Mouse (Mus musculus) liver, embryonic 13.5 days (tissue): ENCODE measurements around the gene Pacrg. TPM values are rescaled to one million over a fixed set of nuclear protein-coding genes. Genes with fewer than 3 reads are reported as not detected.

ENCODE experiments used
- ATAC-seq: fragments of 200-750 bp; cut with Nextera tagmentation; 2 replicates; pipeline ENCODE4 v1.8.0; 2017; ENCODE audit warnings: low read depth, mild to moderate bottlenecking, moderate number of reproducible peaks, moderate library complexity
- DNase-seq: peaks from one replicate; pipeline ENCODE4 v3.0.0; 2022
- H3K27ac ChIP-seq: fragments of 300-500 bp; sonication (generic); 2 replicates; pipeline ENCODE4 v1.5.1; 2015; ENCODE audit warnings: moderate library complexity, mild to moderate bottlenecking, inconsistent platforms
- H3K27me3 ChIP-seq: fragments of 300-500 bp; sonication (generic); 2 replicates; pipeline ENCODE4 v1.6.1; 2015; ENCODE audit warnings: mild to moderate bottlenecking, inconsistent platforms
- H3K36me3 ChIP-seq: fragments of 300-500 bp; sonication (generic); 2 replicates; pipeline ENCODE4 v1.6.1; 2015; ENCODE audit warnings: mild to moderate bottlenecking, inconsistent platforms
- H3K4me1 ChIP-seq: fragments of 300-500 bp; sonication (generic); replicated peaks from 2 replicates; pipeline ENCODE4 v1.6.1; 2015; ENCODE audit warnings: inconsistent platforms
- H3K4me2 ChIP-seq: fragments of 300-500 bp; sonication (generic); 2 replicates; pipeline ENCODE4 v1.6.1; 2015; ENCODE audit warnings: inconsistent platforms, mild to moderate bottlenecking, moderate library complexity
- H3K4me3 ChIP-seq: fragments of 300-500 bp; sonication (generic); replicated peaks from 2 replicates; pipeline ENCODE4 v1.5.1; 2015; ENCODE audit warnings: mild to moderate bottlenecking, inconsistent platforms
- H3K9ac ChIP-seq: fragments of 300-500 bp; sonication (generic); 2 replicates; pipeline ENCODE4 v1.6.1; 2015; ENCODE audit warnings: mild to moderate bottlenecking, inconsistent platforms
- H3K9me3 ChIP-seq: fragments of 300-500 bp; sonication (generic); replicated peaks from 2 replicates; pipeline ENCODE4 v1.6.1; 2016; ENCODE audit warnings: inconsistent platforms
- WGBS: fragments of 180-500 bp; shearing (Covaris S2); methylation state at CpG from one replicate; pipeline ENCODE4 v1.1.7; 2015; ENCODE audit not compliant: insufficient replicate concordance; 5-methylcytosine and 5-hydroxymethylcytosine counted together
- polyA plus RNA-seq: library from polyadenylated mRNA; unstranded; fragments of >200 nt; fragmentation: Nextera tagmentation; extraction: Ambion mirVana; gene quantifications from 2 replicates; pipeline ENCODE4 v1.2.1, GENCODE M21; 2015

Gene Pacrg
- polyA plus RNA-seq, 1 experiment from 2014 or later, result 0.07 TPM

DNA sequence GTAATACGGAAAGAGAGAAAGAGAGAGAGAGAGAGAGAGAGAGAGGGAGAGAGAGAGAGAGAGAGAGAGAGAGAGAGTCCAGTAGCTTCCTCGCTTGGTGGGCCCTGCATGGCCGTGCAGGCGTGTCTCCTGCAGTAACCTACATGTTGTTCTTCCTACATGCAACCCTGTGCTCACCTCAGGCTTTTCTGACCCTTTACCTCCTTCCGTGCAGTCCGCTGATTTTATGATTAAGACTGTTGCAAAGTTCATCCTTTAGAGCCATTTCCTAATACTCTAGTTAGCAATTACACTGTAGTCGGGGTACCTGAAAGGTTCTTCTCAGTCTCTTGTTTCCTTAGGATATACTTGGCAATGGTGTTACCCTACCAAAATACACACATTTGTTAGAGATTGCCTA is 196.5 kb downstream of the Pacrg start:
- no peak for ATAC-seq
- no peaks in the 10 kb centered on the region for H3K27me3 ChIP-seq
- WGBS, result 74% methylated on average over 7 of the region's 7 CpGs

DNA sequence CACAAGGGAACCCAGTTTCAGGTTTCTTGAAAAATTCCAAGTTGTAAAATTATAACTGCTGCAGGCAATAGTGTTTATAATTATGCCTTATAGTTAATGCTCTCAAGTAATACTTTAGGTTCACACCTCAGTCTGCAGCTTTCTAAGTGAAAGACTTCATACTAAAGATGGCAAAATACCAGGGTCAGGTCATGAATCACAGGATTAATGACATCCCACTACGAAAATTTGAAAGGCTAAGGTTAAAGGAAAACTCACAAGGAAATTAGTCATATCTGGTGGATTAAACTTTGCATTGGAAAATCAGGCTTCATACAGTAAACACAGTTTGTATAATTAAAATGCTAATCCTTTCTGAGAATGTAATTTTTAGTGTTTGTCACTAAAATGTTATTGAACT is 200.3 kb downstream of the Pacrg start:
- Histone ChIP-seq H3K4me2 (no peak overlapping the region), H3K9me3 (no peaks in the 10 kb centered on the region)
- WGBS, result 44% methylated on average over 1 of the region's 1 CpGs

More for the DNA sequence above, 196.5 kb downstream of the Pacrg start:
- Histone ChIP-seq H3K9me3 (no peaks in the 10 kb centered on the region), H3K36me3 (no peaks in the 10 kb centered on the region), H3K27ac (no peak overlapping the region), H3K4me3 (no peak overlapping the region), H3K9ac (no peak overlapping the region), H3K4me1 (no peaks in the 10 kb centered on the region), H3K4me2 (no peak overlapping the region)
- DNase-seq, result no peak

DNA sequence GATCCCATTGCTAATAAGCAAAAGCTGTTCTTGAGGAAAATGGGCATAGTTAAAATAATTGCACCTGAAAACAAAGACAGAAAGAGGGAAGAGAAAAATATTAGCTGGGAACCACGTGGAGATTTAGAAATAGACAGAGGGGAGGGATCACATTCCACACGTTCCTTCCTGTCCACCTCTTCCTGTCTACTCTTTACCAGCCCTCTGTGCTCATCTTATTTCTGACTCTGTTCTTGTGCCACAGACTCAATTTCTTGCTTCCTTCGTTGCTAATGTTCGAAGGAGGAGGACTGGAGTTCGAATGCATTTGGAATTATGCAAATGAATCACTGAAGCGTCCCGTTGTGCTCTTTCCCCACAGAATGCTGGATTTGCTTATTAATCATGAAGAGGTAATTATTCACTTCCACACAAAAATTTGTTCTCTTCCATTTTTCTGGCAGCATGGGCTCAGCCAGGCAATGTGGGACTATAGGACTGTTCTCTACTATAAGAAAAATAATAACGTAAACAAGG is 204.1 kb downstream of the Pacrg start:
- 63% methylated on average over 8 of the region's 8 CpGs for WGBS
- no peak overlapping the region for H3K27ac ChIP-seq
- H3K9me3 ChIP-seq, result no peaks in the 10 kb centered on the region
- no peak for DNase-seq
- H3K36me3 ChIP-seq, result no peaks in the 10 kb centered on the region
- H3K4me2 ChIP-seq, result no peak overlapping the region
- H3K4me3 ChIP-seq, result no peak overlapping the region
- ATAC-seq, result no peak
- H3K27me3 ChIP-seq, result no peaks in the 10 kb centered on the region
- no peaks in the 10 kb centered on the region for H3K4me1 ChIP-seq
- H3K9ac ChIP-seq, result no peak overlapping the region

More for the DNA sequence above, 200.3 kb downstream of the Pacrg start:
- ATAC-seq (no peak), DNase-seq (no peak)
- Histone ChIP-seq H3K4me1 (no peaks in the 10 kb centered on the region), H3K4me3 (no peak overlapping the region), H3K36me3 (no peaks in the 10 kb centered on the region), H3K9ac (no peak overlapping the region), H3K27me3 (no peaks in the 10 kb centered on the region), H3K27ac (no peak overlapping the region)

DNA sequence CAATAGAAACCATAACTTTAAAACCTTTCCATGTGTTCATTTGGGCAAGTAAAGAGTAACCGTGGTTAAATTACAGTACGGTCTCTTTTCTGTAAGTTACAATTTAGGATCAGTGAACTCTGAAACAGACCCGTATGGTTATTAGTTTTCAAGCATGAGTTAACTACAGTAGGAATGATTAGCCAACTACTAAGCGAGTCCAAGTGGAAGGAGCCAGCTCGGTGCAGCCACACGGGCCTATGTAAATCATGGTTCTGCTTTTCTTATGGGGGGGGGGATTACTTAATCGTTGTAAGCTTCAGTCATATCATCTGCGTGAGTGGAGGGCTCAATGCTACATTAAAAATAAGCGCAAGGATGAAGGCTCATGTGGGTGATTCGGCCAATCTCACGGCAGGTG is 204.6 kb downstream of the Pacrg start:
- H3K4me2 ChIP-seq, result no peak overlapping the region
- no peaks in the 10 kb centered on the region for H3K36me3 ChIP-seq
- no peak overlapping the region for H3K4me3 ChIP-seq
- DNase-seq (no peak), ATAC-seq (no peak)
- H3K27ac ChIP-seq, result no peak overlapping the region
- no peaks in the 10 kb centered on the region for H3K4me1 ChIP-seq
- no peaks in the 10 kb centered on the region for H3K27me3 ChIP-seq
- H3K9ac ChIP-seq, result no peak overlapping the region
- 79% methylated on average over 11 of the region's 11 CpGs for WGBS
- H3K9me3 ChIP-seq, result no peaks in the 10 kb centered on the region

DNA sequence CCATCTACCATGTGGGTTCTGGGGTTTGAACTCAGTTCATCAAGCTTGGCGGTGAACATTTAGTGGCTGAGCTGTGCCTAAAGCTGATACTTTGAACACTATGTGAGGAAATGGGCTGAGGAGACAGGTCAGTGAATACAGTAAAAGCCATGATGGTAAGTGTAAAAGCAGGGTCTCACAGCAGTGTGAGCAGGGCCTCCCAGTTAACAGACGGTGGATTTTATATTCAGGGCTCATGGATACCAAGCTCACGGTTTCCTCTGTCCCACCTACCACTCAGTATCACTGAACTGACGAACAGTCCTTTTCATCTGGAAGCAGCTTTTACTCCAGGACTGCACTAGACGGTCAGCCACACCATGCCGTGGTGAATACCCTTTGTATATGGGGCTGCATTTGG is 205.1 kb downstream of the Pacrg start:
- no peaks in the 10 kb centered on the region for H3K36me3 ChIP-seq
- H3K9me3 ChIP-seq, result no peaks in the 10 kb centered on the region
- H3K27ac ChIP-seq, result no peak overlapping the region
- 77% methylated on average over 6 of the region's 6 CpGs for WGBS
- H3K4me3 ChIP-seq, result no peak overlapping the region
- ATAC-seq, result no peak
- H3K4me1 ChIP-seq, result no peaks in the 10 kb centered on the region
- H3K9ac ChIP-seq, result no peak overlapping the region
- no peaks in the 10 kb centered on the region for H3K27me3 ChIP-seq
- no peak overlapping the region for H3K4me2 ChIP-seq
- no peak for DNase-seq

DNA sequence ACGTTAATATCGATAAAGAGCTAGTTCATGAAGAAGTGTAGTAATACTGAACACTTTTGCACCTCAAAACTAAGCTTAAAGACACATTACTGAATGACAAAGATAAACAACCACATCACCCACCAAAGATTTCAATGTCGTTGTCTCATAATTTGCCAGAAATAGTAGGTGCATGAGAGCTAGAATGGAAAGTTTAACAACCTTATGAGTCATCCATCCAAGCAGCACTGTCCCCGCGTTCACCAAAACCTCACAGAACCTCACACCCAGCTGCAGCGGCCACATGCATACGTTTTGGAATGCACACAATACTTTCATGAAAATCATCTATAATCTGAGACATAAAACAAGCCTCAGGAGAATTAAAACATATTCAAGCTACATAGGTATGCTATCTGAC is 206.3 kb downstream of the Pacrg start:
- Histone ChIP-seq H3K9ac (no peak overlapping the region), H3K9me3 (no peaks in the 10 kb centered on the region), H3K4me1 (no peaks in the 10 kb centered on the region), H3K36me3 (no peaks in the 10 kb centered on the region), H3K27ac (no peak overlapping the region), H3K4me3 (no peak overlapping the region), H3K4me2 (no peak overlapping the region), H3K27me3 (no peaks in the 10 kb centered on the region)
- ATAC-seq (no peak), DNase-seq (no peak)
- 70% methylated on average over 7 of the region's 7 CpGs for WGBS

DNA sequence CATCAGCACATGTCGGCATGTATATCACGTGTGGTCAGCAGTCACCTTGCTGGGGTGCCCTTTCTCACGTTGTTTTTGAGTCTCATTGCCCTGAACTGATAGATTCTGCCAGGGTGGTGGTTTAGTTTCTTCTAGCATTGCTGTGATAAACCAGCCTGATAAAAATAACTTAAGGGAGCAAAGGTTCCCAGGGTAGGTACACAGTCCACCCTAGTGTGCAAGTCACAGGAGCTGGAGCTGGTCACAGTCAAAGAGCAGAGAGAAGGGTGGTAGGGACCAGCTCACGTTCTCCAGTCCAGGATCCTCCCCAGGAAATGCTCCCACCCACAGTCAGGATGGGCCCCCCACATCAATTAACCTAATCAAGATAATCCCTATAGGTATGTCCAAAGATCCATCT is 211.9 kb downstream of the Pacrg start:
- WGBS, result 48% methylated on average over 4 of the region's 4 CpGs
- ATAC-seq, result no peak

DNA sequence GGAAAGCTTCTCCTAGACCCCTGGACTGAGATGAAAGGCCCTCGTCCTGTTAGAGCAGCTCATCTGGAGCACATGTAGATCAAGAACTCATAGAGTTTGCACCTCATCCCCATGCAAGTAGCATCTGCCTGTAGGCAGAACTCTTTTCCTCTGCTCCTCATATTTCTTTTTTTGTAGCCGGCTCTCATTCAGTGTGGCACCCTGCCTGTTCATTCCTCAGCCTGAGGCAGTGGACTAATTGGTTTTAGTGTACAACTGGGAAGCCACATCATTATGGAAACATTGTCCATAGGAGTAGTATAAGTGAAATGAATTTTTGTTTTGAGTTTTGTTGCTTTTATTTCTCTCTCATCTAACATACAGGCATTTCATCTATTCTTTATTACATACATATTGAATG is 212.6 kb downstream of the Pacrg start:
- Histone ChIP-seq H3K4me1 (no peaks in the 10 kb centered on the region), H3K27me3 (no peaks in the 10 kb centered on the region), H3K4me3 (no peak overlapping the region), H3K9me3 (no peaks in the 10 kb centered on the region), H3K36me3 (no peaks in the 10 kb centered on the region), H3K4me2 (no peak overlapping the region), H3K9ac (no peak overlapping the region), H3K27ac (no peak overlapping the region)
- 50% methylated on average over 2 of the region's 2 CpGs for WGBS
- ATAC-seq (no peak), DNase-seq (no peak)

More for the DNA sequence above, 211.9 kb downstream of the Pacrg start:
- Histone ChIP-seq H3K4me2 (no peak overlapping the region), H3K9ac (no peak overlapping the region), H3K27me3 (no peaks in the 10 kb centered on the region), H3K4me1 (no peaks in the 10 kb centered on the region), H3K9me3 (no peaks in the 10 kb centered on the region), H3K4me3 (no peak overlapping the region), H3K36me3 (no peaks in the 10 kb centered on the region), H3K27ac (no peak overlapping the region)
- no peak for DNase-seq

DNA sequence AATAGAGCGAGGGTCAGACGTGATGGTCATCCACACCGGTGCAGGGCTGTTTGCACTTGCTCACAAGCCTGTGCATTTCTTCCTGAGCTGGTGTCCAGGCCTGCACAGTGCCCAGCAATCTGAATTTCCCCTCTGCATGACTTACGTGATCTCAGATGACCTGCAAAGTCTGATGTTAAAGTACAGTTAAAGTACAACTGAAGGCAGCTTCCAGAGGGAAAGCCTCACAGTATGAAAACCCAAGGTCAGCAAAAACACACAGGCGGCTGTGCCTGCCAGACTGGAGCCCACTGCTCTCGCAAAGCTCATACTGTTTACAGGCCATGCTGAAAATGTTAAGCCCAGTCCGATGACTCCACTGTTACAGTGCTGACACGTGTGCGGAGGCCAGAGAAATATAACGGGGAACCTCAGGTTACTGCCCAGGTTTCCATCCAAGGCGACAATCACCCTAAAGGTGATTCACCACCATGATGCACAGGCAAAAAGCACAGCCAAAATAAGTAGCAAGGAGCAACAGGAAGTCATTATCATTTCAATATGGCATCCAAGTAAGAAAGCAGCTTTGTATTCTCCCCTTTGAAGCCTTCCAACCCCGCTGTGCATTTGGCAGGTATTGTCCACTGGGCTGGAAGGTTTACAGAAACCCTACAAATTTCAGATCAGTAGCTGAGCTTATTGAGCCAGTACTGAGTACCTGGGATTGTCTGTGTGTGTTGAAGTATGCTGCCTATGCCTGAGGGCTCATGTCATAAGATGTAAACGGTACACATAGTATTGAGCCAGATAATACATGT is 213.6 kb downstream of the Pacrg start:
- ATAC-seq (no peak), DNase-seq (no peak)
- 66% methylated on average over 13 of the region's 13 CpGs for WGBS

DNA sequence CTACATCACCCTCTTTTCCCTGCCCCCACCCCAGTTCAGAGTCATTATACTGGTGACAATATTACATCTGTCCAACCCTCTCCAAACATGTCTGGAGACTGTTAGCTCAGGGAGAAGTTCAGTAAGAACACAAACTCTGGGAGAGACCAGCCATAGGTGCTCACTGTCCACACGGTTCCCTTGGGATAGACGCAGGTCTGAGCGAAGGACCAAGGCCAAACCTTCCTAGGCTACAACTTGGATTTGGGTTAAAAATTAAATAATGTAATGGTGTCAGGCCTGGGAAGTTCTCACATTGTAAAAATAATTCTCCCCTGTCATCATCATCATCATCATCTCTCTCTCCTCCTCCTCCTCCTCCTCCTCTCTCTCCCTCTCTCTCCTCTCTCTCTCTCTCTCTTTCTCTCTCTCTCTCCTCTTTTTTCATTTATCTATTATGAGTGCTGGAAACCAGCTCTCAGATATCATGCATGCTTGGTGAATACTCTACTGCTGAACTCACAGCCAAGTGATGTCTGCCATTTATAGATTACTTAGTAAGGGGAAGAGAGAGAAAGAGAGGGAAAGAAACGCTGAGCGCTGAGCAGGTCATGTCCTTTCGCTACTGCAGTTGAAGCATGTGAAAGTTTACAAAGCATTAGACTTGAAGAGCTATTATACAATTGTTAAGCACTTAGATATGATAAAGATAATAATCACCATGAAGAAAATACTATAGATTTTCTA is 215.2 kb downstream of the Pacrg start:
- ATAC-seq, result no peak
- H3K4me3 ChIP-seq, result no peak overlapping the region
- H3K36me3 ChIP-seq, result no peaks in the 10 kb centered on the region
- no peaks in the 10 kb centered on the region for H3K9me3 ChIP-seq
- no peaks in the 10 kb centered on the region for H3K4me1 ChIP-seq
- H3K9ac ChIP-seq, result no peak overlapping the region
- no peak for DNase-seq
- 74% methylated on average over 6 of the region's 6 CpGs for WGBS
- no peak overlapping the region for H3K27ac ChIP-seq
- H3K4me2 ChIP-seq, result no peak overlapping the region
- H3K27me3 ChIP-seq, result no peaks in the 10 kb centered on the region

More for the DNA sequence above, 213.6 kb downstream of the Pacrg start:
- no peak overlapping the region for H3K27ac ChIP-seq
- no peaks in the 10 kb centered on the region for H3K36me3 ChIP-seq
- H3K9me3 ChIP-seq, result no peaks in the 10 kb centered on the region
- no peaks in the 10 kb centered on the region for H3K27me3 ChIP-seq
- H3K4me2 ChIP-seq, result no peak overlapping the region
- H3K9ac ChIP-seq, result no peak overlapping the region
- H3K4me3 ChIP-seq, result no peak overlapping the region
- no peaks in the 10 kb centered on the region for H3K4me1 ChIP-seq

DNA sequence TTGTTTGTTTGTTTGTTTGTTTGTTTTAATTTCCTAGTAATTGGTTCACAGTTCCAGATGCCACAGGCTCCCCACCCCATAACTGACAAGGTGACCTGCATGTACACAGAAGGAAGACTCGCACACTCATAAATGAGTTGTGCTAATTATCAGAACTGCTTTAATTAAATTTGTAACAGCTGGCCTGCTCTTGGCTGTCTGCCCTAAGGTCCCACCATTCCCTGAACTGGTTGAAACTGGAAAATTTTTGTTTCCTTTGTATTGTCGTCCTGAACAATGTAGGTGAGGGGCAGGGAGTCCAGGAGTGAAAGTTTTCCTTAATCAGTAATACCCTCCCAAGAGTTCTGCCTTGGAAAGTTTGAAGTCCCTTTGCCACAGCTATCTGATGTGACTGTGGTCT is 219.5 kb downstream of the Pacrg start:
- ATAC-seq (no peak), DNase-seq (no peak)
- H3K4me2 ChIP-seq, result no peak overlapping the region
- no peaks in the 10 kb centered on the region for H3K9me3 ChIP-seq
- H3K27ac ChIP-seq, result no peak overlapping the region
- WGBS, result 48% methylated on average over 2 of the region's 2 CpGs
- H3K9ac ChIP-seq, result no peak overlapping the region
- no peaks in the 10 kb centered on the region for H3K36me3 ChIP-seq
- H3K4me1 ChIP-seq, result no peaks in the 10 kb centered on the region
- no peaks in the 10 kb centered on the region for H3K27me3 ChIP-seq
- H3K4me3 ChIP-seq, result no peak overlapping the region
